Mouse (Mus musculus) adrenal gland (tissue): ENCODE data around the gene Disp1.

Experiments
- intact Hi-C: fragments of 180-260 bp; cut with DNase I; formaldehyde crosslinking; loops from one replicate; pipeline ENCODE4 v1.15.1; 2025

The Disp1 gene

DNA sequence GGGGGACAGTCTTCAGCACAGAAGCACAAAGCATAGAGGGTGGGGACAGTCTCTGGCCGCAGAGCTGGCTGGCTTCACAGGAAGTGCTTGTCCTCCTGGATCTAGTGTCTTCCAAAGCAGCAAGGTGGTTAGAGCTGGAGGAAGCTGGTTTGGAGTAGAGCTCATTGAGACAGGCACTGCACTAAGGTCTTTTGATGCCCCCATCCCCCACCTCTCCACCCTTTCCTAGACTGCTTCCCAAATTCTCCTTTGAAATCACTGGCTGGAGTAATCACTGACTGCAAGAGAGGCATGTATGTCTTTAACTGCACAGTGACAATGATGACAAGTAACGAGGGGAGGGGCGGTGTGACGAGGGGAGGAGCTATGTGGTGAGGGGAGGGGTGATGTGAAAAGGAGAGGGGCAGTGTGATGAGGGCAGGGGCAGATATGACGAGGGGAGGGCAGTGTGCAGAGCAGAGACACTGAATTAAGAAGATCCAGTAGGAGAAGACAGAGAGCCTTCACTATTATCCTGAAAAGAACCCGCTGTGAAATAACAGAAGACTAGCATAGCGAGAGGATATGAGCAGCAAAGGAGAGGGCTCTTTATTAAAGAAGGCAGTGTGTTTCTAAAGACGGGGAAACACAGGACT, 125.8 kb downstream of the Disp1 start:
- intact Hi-C loops = no loop called here

- intact Hi-C loops = no loop called here
These were observed 129.0 kb downstream of the Disp1 start for GRCm38 (mm10) chr1:183092296-183092695.

- intact Hi-C loops = no loop called here
These were observed 130.1 kb downstream of the Disp1 start for GRCm38 (mm10) chr1:183091203-183091602.

DNA sequence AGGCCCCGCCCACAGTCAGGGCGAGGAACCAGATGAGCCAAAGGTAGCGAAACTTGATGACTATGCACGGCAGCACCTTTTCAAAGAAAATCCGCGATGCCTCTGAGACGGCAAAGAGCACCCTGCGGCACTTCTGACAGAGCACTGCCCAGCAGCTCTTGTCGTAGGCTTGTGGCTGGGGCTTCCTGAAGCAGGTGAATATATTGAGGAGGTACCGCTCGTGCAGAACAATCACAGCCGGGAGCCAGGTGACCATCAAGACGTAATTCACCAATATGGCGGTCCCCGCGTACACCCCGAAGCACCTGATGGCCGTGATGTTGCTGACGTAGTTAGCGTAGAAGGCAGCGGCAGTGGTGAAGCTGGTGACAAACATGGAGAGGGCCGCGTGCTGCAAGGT, 132.7 kb downstream of the Disp1 start:
- intact Hi-C loops = no loop called here

DNA sequence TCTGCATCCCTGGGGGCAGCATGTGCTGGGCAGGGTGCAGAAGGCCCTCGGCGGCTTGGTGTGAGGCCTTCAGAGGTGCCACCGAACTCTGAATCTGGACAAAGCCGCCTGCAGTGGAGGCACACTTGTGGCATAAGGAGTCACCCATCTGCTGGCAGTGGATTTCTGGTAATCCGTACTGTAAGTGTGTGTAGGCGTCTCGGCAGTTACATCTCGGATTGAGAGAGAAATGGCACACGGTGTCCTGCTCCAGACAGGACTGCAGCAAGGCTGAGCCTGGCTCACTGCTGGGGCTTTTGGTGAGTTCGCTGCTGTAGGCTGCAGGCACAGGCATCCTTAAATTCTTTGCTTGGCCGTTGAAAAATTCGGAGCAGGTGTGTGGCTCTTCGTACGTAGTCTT, 134.5 kb downstream of the Disp1 start:
- intact Hi-C loops = no loop called here

DNA sequence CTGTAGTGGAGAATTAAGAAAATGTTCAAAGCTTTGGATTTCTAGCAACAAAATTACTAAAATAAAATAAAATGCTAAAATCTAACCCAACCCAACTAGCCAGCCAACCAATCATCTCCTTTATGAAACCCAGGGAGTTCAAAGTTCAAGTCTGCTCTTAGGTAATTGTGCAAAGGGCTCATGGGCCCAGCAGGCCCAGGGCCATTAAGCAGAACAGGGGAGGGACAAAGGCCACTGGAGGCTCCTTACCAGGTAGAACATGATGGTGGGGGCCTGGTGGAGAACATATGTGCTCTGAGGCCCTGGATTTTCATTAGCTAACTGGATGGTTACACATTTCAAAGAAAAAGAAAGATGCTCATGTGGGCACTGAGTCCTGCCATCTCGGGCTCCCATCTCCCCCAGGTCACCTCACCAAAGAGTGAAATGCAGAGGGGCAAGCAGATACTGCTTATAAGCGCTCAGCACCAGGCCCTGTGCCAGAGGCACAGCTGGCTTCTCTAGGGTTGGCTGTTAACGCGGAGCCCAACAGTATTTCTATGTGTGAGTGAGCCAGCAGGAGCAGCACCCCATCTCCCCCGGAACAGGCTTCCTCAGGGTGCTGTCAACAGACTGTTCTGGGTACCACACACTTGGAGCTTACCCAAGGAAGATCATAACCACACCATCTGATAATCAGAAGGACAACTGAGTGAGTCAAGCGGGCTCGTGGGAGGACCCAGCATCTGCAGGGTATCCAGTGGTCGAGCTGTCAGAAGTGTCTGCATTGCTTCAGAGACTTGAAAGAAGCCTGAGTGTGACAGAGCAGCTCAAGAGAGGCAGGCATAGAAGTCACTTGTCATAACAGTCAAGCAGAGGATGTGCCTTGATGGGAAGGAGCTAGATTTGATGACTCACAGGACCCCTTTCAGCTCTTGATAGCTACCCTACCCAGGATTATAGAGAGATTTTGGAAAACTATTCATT, 137.0 kb downstream of the Disp1 start:
- intact Hi-C loops = no loop called here

DNA sequence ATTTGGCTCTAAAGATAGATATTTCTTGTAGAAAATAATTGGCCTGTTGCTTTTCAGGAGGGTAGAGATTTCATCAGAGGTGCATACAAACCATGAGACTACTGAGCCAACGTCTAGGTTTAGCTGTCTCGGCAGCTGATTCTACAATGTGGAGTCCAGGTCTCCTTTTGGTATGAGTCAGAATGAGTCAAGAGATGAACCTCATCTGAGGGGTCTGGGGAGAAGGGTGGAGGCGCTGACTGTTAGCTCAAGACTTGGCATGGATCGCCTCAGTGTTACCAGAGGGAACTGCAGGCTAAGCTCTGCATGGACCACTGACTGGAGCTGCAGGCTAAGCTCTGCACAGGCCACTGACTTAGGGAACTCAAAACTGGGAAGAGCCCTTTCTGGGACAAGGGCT, 138.9 kb downstream of the Disp1 start:
- intact Hi-C loops = no loop called here

- intact Hi-C loops = no loop called here
These were observed 140.2 kb downstream of the Disp1 start for GRCm38 (mm10) chr1:183081126-183081525.

DNA sequence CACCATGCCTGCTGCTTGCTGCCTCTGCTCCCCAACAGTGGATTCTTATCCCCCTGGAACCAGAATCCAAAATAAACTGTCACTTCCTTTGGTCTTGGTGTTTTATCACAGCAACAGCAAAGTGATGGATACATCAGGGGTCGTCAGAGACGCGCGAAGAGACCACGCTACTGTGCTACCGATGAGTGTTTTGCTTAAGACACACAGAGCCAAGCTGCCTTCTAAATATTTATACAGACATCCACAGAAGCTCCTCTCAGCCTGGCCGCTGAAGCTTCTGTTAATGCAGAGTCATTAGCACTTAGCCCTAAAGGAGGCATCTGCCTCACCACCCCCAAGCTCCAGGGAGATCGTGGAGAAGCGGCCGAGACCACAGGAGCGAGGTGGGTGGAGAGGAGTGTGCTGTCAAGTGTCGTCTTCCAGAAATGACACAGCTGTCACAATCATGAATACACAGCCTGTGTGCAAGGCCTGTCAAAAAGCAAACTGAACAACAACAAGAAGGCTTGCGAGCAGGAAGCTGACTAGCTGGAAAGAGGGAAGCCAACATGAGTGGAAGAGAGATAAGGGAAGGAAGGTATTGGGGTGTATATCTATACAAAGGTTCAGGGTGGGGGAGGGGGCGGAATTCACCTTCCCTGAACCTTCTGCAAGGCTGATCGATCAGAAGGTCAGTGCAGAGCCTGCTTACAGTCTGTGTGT, 146.1 kb downstream of the Disp1 start:
- intact Hi-C loops = no loop called here

- intact Hi-C loops = no loop called here
These were observed 148.9 kb downstream of the Disp1 start for GRCm38 (mm10) chr1:183072263-183073050.

DNA sequence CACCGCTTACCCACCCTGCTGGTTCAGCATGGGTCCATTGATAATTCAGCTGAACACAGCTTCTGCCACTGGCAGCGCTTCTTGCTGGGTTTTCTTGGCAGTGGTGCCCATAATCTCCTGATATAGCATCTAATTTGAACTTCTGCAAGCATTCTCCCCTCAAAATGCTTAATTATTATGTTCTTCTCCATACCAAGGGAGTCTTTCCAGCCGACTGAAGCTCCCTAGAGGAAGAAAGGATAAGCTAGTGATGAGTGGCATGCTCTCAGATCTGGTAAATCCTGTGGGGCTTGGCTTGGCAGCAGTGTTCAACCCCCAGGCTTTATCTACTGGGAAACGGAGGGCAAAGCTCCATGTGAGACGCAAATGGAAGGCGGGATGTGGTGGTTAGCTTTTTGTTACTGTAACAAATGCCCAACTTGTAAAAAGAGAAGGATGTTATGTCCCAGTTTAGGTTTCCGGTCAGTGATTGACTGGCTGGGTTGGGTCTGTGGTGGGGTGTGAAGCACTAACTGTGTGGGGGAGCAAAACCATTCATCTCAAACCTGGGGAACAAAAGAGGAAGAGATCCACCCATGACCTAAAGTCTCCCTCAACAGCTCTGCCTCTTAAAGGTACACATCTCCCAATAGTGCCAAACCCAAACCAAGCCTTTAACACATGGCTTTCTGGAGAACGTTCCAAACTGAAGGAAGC, 151.2 kb downstream of the Disp1 start:
- intact Hi-C loops = no loop called here

- intact Hi-C loops = no loop called here
These were observed 153.5 kb downstream of the Disp1 start for GRCm38 (mm10) chr1:183067807-183068206.

DNA sequence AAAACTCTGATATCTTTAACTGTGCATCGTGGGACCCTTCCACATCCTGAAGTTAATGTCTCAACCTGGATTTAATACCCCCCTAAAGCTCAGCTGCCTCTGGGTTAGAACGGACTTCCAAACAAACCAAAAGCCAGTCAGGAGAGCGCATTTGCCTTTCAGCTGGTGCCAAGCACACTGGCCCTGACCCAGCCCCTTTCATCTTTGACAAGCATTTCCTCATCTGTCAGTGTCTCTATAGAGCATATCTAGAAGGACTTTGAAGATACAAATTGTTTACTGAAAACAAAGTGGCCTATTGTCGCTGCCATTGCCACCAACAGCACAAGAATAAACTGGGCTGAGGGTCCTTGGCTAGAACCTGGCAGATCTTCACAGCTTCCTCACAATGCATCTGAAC, 154.3 kb downstream of the Disp1 start:
- intact Hi-C loops = no loop called here

GRCm38 (mm10) chr1:183060611-183061010, 160.7 kb downstream of the Disp1 start:
- intact Hi-C loops = no loop called here

DNA sequence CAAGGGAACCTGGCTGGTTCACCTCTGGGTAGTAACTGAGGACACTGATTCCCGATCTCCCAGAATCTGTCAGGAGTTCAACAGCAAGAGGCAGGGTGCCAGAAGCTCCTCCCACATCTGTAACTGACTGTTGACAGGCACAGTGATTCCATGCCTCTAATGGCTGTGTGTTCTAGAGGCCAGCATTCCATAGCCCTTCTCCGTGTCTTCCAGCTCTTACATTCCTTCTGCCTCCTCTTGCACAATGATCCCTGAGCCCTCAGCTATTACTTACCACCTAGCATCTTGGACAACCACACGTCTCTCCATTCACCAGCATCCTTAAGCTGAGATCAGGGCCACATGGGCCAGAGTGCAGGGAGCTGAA, 165.1 kb downstream of the Disp1 start:
- intact Hi-C loops = no loop called here

- intact Hi-C loops = no loop called here
These were observed 165.6 kb downstream of the Disp1 start for GRCm38 (mm10) chr1:183055608-183056288.

DNA sequence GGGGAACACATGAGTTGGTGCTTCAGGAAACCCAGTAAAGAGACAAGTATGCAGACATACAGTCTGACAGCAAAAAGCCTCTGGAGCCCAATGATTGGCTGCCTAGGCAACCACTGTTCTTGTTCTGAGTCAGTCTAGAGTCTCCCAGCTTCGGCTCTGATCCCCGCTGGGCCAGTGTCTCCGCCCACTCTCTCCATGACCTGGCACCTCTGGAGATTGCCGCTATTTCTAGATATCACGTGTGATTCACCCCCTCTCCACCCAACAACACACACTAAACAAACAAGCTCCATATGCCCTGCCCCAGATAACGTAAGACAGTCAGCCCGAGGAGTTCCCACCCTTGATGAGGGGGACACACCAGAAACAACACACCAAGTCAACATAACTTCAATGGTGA, 168.7 kb downstream of the Disp1 start:
- intact Hi-C loops = no loop called here

GRCm38 (mm10) chr1:183049295-183049694, 172.0 kb downstream of the Disp1 start:
- intact Hi-C loops = no loop called here

DNA sequence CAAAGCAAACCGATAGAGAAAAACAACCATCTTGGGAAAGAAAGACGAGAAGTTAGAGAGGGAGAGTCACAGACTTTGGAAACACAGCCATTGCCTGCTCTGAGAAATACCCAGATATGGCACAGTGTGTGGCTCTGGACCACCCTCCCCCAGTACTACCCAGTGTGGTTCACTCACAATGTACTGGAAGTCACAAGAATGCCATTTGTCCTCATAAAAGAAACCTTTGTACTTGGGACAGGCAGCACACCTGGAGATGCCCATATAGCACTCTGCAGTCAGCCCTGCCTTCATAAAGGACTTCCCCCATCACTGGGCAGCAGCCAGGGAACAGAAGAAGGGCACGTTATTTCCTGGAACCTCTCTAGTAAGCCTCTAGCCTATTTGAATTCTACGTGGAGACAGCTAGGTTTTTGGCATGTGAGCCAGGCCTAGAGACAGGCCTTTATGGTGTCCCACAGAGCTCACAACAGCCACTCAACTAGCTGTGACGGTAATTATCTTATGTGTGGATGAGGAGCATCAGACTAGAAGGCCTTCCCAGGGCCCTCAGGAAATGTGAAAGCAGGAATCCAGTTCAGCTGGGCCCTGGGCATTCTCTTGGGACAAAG, 173.3 kb downstream of the Disp1 start:
- intact Hi-C loops = no loop called here
